Mouse (Mus musculus) 416B (cell line): Measurements from ENCODE around the gene Arrb1.

Source experiments
- DNase-seq: peaks from one replicate; pipeline ENCODE4 v3.0.0; 2011; ENCODE audit warnings: low read depth

Gene Arrb1

DNA sequence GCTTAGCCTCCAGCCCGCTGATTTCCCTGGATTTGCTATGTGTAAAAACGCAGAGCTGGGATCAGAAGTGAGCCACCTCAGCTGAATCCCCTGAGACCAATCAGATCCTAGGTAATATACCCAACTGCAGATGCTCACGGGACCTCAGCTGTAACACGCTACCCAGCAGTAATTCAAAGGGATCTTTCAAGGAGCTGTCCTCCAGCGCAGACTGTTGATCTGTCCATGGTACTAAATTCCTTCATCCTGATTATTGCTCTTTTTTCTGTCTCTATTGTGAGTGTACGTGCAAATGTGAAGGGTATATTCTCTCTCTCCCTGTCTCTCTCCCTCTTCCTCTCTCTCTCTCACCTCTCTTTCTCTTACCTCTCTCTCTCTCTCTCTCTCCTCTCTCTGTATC lies 97.0 kb downstream of the Arrb1 start:
- DNase-seq, result peak; percentile 32

DNA sequence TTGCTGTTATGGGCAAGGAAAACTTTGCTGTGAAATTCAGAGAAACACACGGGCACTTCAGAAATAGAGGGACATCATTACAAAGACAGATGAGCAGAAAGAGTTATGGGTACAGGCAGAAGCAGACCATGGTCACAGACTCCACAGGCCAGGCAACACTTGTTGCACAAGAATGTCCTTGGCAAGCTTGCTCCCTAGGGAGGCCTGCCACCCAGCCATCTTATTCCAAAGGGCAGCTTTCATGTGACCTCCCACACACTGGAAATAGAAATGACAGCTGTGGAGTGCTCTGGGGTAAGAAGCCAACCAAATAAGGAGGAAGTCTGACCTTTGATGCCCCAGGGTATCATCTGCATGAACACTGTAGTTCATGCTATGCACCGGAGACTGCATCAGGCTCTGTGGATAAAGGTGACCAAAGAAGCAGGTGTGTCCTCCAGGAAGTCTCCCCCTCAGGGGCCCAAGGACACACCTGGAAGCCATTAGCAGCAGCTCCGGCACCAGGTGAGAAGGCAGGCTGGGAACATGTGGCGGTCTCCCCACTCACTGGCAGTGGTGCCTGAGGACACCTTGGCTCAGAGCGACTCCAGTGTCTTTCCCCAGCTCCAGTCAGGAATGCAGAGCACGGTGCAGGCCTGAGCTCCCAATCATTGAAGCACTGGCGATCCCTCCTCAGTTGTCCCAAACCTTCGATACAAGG lies 98.8 kb downstream of the Arrb1 start:
- no peak for DNase-seq

DNA sequence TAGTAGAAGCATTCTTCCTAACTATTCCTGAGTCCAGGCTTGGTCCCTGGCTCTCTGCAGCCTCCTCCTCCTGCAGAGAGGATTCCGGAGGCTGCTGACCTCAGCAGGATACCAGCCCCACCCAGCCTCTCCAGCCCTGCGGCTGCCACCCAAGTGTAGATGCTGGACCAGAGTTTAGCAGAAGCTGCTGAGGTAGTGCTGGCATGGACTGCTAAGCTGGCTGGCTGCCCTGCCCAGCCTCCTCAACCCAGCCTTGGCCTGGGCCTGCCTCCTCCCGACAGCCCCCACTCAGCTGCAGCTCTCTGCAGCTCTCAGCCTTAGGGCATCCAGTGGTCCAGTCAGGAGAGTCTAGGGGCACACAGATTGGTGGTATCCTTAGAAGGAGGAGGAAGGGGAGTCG lies 106.0 kb downstream of the Arrb1 start:
- no peak for DNase-seq

DNA sequence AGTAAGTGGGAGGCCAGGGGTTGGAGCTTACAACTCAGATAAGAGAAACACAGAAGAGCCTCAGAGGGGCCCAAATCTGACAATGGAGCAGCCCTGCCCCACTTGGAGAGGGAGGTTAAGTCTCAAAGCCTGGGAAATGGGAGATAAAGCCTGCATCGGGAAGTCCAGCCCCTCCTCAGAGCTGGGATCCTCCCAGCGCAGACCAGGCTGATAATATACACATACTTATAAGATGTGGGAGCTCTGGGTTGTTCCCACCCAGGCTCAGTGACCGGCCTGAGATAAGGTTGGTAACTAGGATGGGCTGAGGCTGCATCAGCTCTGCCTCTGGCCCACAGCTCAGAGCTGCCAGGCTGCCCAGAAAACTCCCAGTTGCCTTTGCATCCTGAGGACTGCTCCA lies 106.8 kb downstream of the Arrb1 start:
- DNase-seq, result no peak

DNA sequence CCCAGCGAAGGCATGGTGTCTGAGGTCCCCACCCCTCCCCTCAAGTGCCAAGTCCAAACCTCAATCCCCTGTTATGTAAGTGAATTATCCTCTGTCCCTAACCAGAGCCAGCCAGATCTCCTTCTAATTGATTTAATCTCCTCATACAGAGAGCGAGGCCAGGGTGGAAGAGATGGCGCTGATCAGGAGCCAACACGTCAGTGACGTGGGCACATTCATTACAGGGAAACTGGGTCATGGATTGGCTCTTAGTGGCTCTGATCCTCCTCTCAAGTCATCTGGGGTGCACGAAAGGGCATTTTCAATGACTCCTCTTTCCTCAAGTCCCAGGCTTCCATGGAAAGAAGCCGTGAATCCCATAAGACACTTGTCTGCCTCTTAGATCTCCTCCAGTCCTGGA lies 109.4 kb downstream of the Arrb1 start:
- no peak for DNase-seq

DNA sequence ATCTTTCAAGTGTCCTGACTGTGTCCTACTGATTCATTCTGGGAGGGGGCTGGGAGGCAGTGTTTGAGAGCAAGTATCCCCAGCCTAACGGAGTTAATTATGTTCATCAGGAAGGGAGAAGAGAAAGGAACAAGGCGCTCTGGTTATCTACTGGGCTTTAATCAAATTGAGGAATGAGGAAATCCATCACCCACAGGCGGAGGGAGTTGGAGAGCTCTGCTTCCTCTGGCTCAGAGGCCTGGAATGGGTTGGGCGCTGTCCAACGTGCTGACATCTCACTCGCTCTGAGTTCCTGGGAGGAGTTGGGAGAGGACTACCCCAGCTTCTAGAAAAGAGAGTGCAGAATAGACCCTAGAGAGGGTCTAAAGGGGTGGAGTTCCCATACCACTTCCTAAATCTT lies 113.4 kb downstream of the Arrb1 start:
- peak; percentile 38 for DNase-seq

DNA sequence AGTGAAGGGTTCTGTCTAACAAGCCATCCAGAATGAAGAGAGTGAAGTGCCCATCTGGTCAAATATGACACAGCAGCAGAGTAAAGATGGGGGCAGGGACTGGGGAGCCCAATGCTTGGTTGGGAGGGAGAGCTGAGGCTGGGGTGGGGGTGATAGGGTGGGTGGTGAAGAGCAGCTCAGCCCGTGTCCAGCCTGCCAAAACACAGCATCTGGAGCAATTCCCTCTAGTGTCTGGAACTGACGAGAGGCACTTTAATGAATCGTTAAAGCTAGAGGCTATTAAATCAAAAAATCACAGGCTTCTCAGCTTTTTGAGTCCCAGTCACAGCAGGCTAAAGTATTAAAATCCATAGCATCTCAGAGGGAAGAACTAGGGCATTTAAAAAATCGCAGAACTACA lies 114.3 kb downstream of the Arrb1 start:
- DNase-seq, result no peak

DNA sequence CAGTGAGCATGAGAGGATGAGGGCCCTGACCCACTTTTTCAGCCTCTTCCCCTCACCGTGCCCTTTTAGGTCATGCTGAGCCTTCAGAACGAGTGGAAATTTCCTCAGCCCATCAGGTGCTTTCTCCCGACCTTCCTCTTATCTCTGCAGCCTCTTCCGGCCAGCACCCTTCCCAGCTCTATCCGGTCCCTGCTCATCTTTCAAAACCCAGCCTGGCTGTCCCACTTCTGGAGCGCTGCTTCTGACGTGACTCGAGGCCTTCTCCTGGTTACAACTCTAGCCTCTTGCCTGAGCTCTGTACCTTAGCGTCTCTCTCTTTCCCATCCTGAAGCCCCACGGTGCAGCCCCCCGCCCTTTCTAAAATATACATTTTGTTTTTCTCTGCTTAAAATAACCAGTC lies 119.0 kb downstream of the Arrb1 start:
- no peak for DNase-seq
